Mouse (Mus musculus) liver, adult 2 months (tissue): ENCODE data around the gene Chuk.

Experiments used
- CTCF ChIP-seq: fragments of 200-500 bp; IDR thresholded peaks from 2 replicates; pipeline ENCODE4 v1.5.1; 2011; ENCODE audit warnings: low read depth, low read length, control low read depth
- POLR2A ChIP-seq: fragments of 200-500 bp; IDR thresholded peaks from 2 replicates; pipeline ENCODE4 v1.6.1; 2011; ENCODE audit warnings: low read length, control low read depth; ENCODE audit not compliant: insufficient read depth; ENCODE audit errors: extremely low read depth

GRCm38 (mm10) chr19:44030024-44030423, 77.3 kb downstream of the Chuk start:
- TF ChIP-seq POLR2A (no peak), CTCF (no peak)
